Mouse (Mus musculus): Measurements from ENCODE around the gene Cmah.
"Not testable (repeated sequence)": the region's sequence is repeated elsewhere in the genome, so short reads cannot be mapped to it uniquely, and the experiment has no call there.

Cmah gene

GRCm38 (mm10) chr13:24340462-24340861, 13.3 kb downstream of the Cmah start:
- no peak for DNase-seq (ENCODE audit: low read depth)

GRCm38 (mm10) chr13:24342091-24342490, 14.9 kb downstream of the Cmah start:
- DNase-seq (ENCODE audit: low read depth): peak; percentile 91

GRCm38 (mm10) chr13:24353004-24353403, 25.8 kb downstream of the Cmah start:
- DNase-seq (ENCODE audit: low read depth): no peak

GRCm38 (mm10) chr13:24354751-24355150, 27.5 kb downstream of the Cmah start:
- DNase-seq (ENCODE audit: low read depth): no peak

GRCm38 (mm10) chr13:24359181-24359580, 32.0 kb downstream of the Cmah start:
- no peak for DNase-seq (ENCODE audit: low read depth)

- DNase-seq (ENCODE audit: low read depth): no peak
Measured at GRCm38 (mm10) chr13:24365191-24365590, 38.0 kb downstream of the Cmah start.

GRCm38 (mm10) chr13:24372893-24373599, 45.8 kb downstream of the Cmah start:
- DNase-seq (ENCODE audit: low read depth): no peak

- not testable (repeated sequence) for DNase-seq (ENCODE audit: low read depth)
Measured at GRCm38 (mm10) chr13:24374606-24375005, 47.4 kb downstream of the Cmah start.

- DNase-seq (ENCODE audit: low read depth): peak; percentile 59
Measured at GRCm38 (mm10) chr13:24375320-24376203, 48.4 kb downstream of the Cmah start.

- DNase-seq (ENCODE audit: low read depth): no peak
Measured at GRCm38 (mm10) chr13:24380713-24381112, 53.5 kb downstream of the Cmah start.

GRCm38 (mm10) chr13:24383885-24384284, 56.7 kb downstream of the Cmah start:
- no peak for DNase-seq (ENCODE audit: low read depth)

GRCm38 (mm10) chr13:24391892-24392291, 64.7 kb downstream of the Cmah start:
- no peak for DNase-seq (ENCODE audit: low read depth)

GRCm38 (mm10) chr13:24392655-24393054, 65.5 kb downstream of the Cmah start:
- no peak for DNase-seq (ENCODE audit: low read depth)

GRCm38 (mm10) chr13:24393055-24393454, 65.9 kb downstream of the Cmah start:
- no peak for DNase-seq (ENCODE audit: low read depth)

GRCm38 (mm10) chr13:24395815-24396214, 68.6 kb downstream of the Cmah start:
- DNase-seq (ENCODE audit: low read depth): no peak

- DNase-seq (ENCODE audit: low read depth): no peak
Measured at GRCm38 (mm10) chr13:24397181-24397580, 70.0 kb downstream of the Cmah start.

- no peak for DNase-seq (ENCODE audit: low read depth)
Measured at GRCm38 (mm10) chr13:24398488-24398887, 71.3 kb downstream of the Cmah start.

GRCm38 (mm10) chr13:24401821-24402220, 74.6 kb downstream of the Cmah start:
- not testable (repeated sequence) for DNase-seq (ENCODE audit: low read depth)

- no peak for DNase-seq (ENCODE audit: low read depth)
Measured at GRCm38 (mm10) chr13:24403054-24403453, 75.8 kb downstream of the Cmah start.

GRCm38 (mm10) chr13:24406847-24407246, 79.6 kb downstream of the Cmah start:
- no peak for DNase-seq (ENCODE audit: low read depth)

GRCm38 (mm10) chr13:24414635-24415206, 87.5 kb downstream of the Cmah start:
- DNase-seq (ENCODE audit: low read depth): no peak

- DNase-seq (ENCODE audit: low read depth): no peak
Measured at GRCm38 (mm10) chr13:24415506-24416206, 88.5 kb downstream of the Cmah start.
